Mouse (Mus musculus): Measurements from ENCODE around the gene Pcbd2. TPM values are rescaled to one million over a fixed set of nuclear protein-coding genes. Genes with fewer than 3 reads are reported as not detected.

Pcbd2 gene
- total and polyA plus RNA-seq, 3 experiments, result 32.0 to 69.4 TPM; not detected in 1

- TF ChIP-seq USF2 (IDR thresholded peaks at IDR 0.05; ENCODE audit: borderline replicate concordance in 1 of 2, insufficient read depth in 1 of 2, low read depth in 1 of 2, low read length in 2 of 2) (no peak), ZMIZ1 (IDR thresholded peaks at IDR 0.05; ENCODE audit: low read depth, low read length) (no peak), TBP (IDR thresholded peaks at IDR 0.05; ENCODE audit: low read depth, low read length) (no peak), RAD21 (IDR thresholded peaks at IDR 0.05; ENCODE audit: low read depth, low read length) (no peak)
Measured at GRCm38 (mm10) chr13:55686107-55686633, 41.0 kb upstream of the Pcbd2 start (continued).

- DNase-seq (ENCODE audit: low read depth, low spot score), result peak; percentile 71
- Histone ChIP-seq H3K79me2 (ENCODE audit: control insufficient read depth, insufficient read depth, low read length, poor library complexity) (peaks cover 2% of the 10 kb centered on the region), H3K9ac (ENCODE audit: control insufficient read depth, low read depth, low read length, poor library complexity, severe bottlenecking) (no peak overlapping the region), H3K9me3 (replicated peaks; ENCODE audit: insufficient read depth, low read length) (no peaks in the 10 kb centered on the region), H3K4me1 (ENCODE audit: control insufficient read depth in 1 of 2, insufficient read depth in 2 of 2, low read length in 2 of 2) (peaks cover 10 to 12% of the 10 kb centered on the region in 2 experiments), H3K36me3 (ENCODE audit: control insufficient read depth in 1 of 2, insufficient read depth in 2 of 2, low read length in 2 of 2) (peaks cover 0 to 8% of the 10 kb centered on the region in 2 experiments; a peak in 2 of 4 replicates), H3K27me3 (ENCODE audit: control insufficient read depth in 1 of 2, insufficient read depth in 2 of 2, low read length in 2 of 2) (no peaks in the 10 kb centered on the region), H3K4me3 (ENCODE audit: control insufficient read depth in 1 of 2, insufficient read depth in 1 of 2, low read depth in 2 of 2, low read length in 2 of 2) (no peak overlapping the region), H3K27ac (ENCODE audit: control insufficient read depth, low read depth, low read length) (peak overlapping the region; percentile 38; the same call in 1 of the 2 replicates)
- TF ChIP-seq MAX (IDR thresholded peaks at IDR 0.05; ENCODE audit: low read length) (no peak), CHD2 (IDR thresholded peaks at IDR 0.05; ENCODE audit: low read length) (no peak), ZMIZ1 (IDR thresholded peaks at IDR 0.05; ENCODE audit: low read depth, low read length) (no peak), MYC (IDR thresholded peaks at IDR 0.05; ENCODE audit: low read depth, low read length) (no peak), TCF12 (IDR thresholded peaks at IDR 0.05; ENCODE audit: low read depth, low read length) (peak; percentile 75), POLR2AphosphoS5 (IDR thresholded peaks at IDR 0.05; ENCODE audit: borderline replicate concordance, low read depth, low read length) (no peak), JUND (IDR thresholded peaks at IDR 0.05; ENCODE audit: low read depth, low read length) (no peak), GATA1 (IDR thresholded peaks at IDR 0.05; ENCODE audit: low read depth, low read length) (peak; percentile 65; the same call in 1 of the 2 replicates), CTCF (IDR thresholded peaks at IDR 0.05 in 2 of 3, conservative IDR thresholded peaks at IDR 0.05 in 1 of 3; ENCODE audit: control insufficient read depth in 1 of 3, insufficient read depth in 1 of 3, low read depth in 2 of 3, low read length in 3 of 3, poor library complexity in 1 of 3, severe bottlenecking in 1 of 3) (no peak), MYB (IDR thresholded peaks at IDR 0.05; ENCODE audit: low read depth, low read length) (no peak), GABPA (IDR thresholded peaks at IDR 0.05; ENCODE audit: low read depth, low read length) (no peak), MAFK (IDR thresholded peaks at IDR 0.05; ENCODE audit: borderline replicate concordance, low read depth, low read length) (no peak), USF1 (IDR thresholded peaks at IDR 0.05; ENCODE audit: low read depth, low read length) (no peak), BHLHE40 (IDR thresholded peaks at IDR 0.05; ENCODE audit: borderline replicate concordance, low read depth, low read length) (no peak), E2F4 (IDR thresholded peaks at IDR 0.05; ENCODE audit: borderline replicate concordance, low read depth, low read length) (no peak), HCFC1 (IDR thresholded peaks at IDR 0.05; ENCODE audit: low read depth, low read length) (no peak), POLR2AphosphoS2 (IDR thresholded peaks at IDR 0.05; ENCODE audit: low read length) (no peak), KAT2A (conservative IDR thresholded peaks at IDR 0.05; ENCODE audit: low read depth, low read length) (no peak), RAD21 (IDR thresholded peaks at IDR 0.05; ENCODE audit: low read depth, low read length) (no peak), ELF1 (IDR thresholded peaks at IDR 0.05; ENCODE audit: low read depth, low read length) (no peak), EP300 (IDR thresholded peaks at IDR 0.05; ENCODE audit: low read depth in 1 of 2, low read length in 2 of 2) (peak; percentile 75 to 82), ZKSCAN1 (IDR thresholded peaks at IDR 0.05; ENCODE audit: low read depth, low read length) (no peak), POLR2A (IDR thresholded peaks at IDR 0.05; ENCODE audit: control insufficient read depth in 1 of 2, insufficient read depth in 1 of 2, low read depth in 1 of 2, low read length in 2 of 2, poor library complexity in 1 of 2) (no peak), NRF1 (IDR thresholded peaks at IDR 0.05; ENCODE audit: insufficient read depth, low read depth, low read length, poor library complexity, severe bottlenecking) (no peak), MEF2A (IDR thresholded peaks at IDR 0.05; ENCODE audit: extremely low read depth, insufficient replicate concordance, low read depth, low read length, poor library complexity, severe bottlenecking) (no peak), RCOR1 (IDR thresholded peaks at IDR 0.05; ENCODE audit: low read depth, low read length) (no peak), ETS1 (IDR thresholded peaks at IDR 0.05; ENCODE audit: low read depth, low read length) (0 out of 2 replicates have a peak, but pooled peaks have one; percentile 36), SMC3 (IDR thresholded peaks at IDR 0.05; ENCODE audit: low read depth, low read length) (no peak), TAL1 (IDR thresholded peaks at IDR 0.05; ENCODE audit: low read length) (peak; percentile 82), TBP (IDR thresholded peaks at IDR 0.05; ENCODE audit: low read depth, low read length) (peak; percentile 72), MAZ (IDR thresholded peaks at IDR 0.05; ENCODE audit: low read depth, low read length) (no peak), SIN3A (IDR thresholded peaks at IDR 0.05; ENCODE audit: low read length) (0 out of 2 replicates have a peak, but pooled peaks have one; percentile 29)
Measured at GRCm38 (mm10) chr13:55687927-55688602, 39.1 kb upstream of the Pcbd2 start.

Data from MEL (cell line).